Mouse (Mus musculus) brain, embryonic 14.5 days (tissue): Measurements from ENCODE around the gene Gng2.

ENCODE experiments used
- CTCF ChIP-seq: fragments of 200-500 bp; IDR thresholded peaks from 2 replicates; pipeline ENCODE4 v1.5.1; 2012; ENCODE audit warnings: inconsistent platforms, mild to moderate bottlenecking, moderate library complexity, borderline replicate concordance; ENCODE audit not compliant: insufficient read depth, insufficient read length; ENCODE audit errors: extremely low read depth
- POLR2A ChIP-seq: fragments of 200-500 bp; IDR thresholded peaks from 2 replicates; pipeline ENCODE4 v1.6.1; 2012; ENCODE audit warnings: mild to moderate bottlenecking, inconsistent platforms, borderline replicate concordance; ENCODE audit not compliant: poor library complexity, insufficient read depth, insufficient read length, severe bottlenecking; ENCODE audit errors: extremely low read depth

GRCm38 (mm10) chr14:19927879-19928278 is 49.5 kb downstream of the Gng2 start:
- TF ChIP-seq CTCF, result no peak
- TF ChIP-seq POLR2A, result no peak
